Mouse (Mus musculus) spleen, adult 2 months (tissue): ENCODE data around the gene Kcnd3.

Experiments
- CTCF ChIP-seq: fragments of 200-500 bp; IDR thresholded peaks from 2 replicates; pipeline ENCODE4 v1.5.1; 2011; ENCODE audit warnings: mild to moderate bottlenecking, inconsistent platforms; ENCODE audit not compliant: insufficient read depth, insufficient read length, insufficient replicate concordance; ENCODE audit errors: extremely low read depth
- POLR2A ChIP-seq: fragments of 200-500 bp; IDR thresholded peaks from 2 replicates; pipeline ENCODE4 v1.6.1; 2011; ENCODE audit warnings: low read depth, low read length, inconsistent platforms

DNA sequence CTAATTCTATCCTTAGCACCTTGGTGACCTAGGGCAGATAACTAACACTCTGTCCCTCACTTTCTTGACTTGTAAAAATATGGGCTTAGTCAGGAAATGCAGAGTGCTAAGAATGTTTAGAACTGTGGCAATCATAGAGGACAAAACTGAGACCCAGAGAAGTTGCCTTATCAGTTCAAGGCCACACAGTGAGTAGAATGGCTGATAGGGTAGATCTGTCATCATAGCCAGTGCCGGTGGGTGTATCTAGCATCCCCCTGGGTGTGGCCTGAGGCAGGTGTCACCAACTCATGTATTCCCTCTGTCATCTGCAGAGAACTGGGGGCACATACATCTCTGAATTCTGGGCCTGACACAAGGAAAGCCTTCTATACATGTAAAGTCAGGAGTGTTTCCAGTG, 246.2 kb downstream of the Kcnd3 start:
- no peak for TF ChIP-seq CTCF
- no peak for TF ChIP-seq POLR2A
